Mouse (Mus musculus) A20 (cell line): ENCODE data around the gene Lrfn3.

Experiments
- DNase-seq: peaks from one replicate; pipeline ENCODE4 v3.0.0-alpha.2; 2011; ENCODE audit warnings: low read depth, low spot score

Gene Lrfn3

GRCm38 (mm10) chr7:30362652-30363343 lies at the start of gene Lrfn3:
Lrfn3 (minus strand) TSS chr7:30362772.
- DNase-seq, result no peak

- no peak for DNase-seq
Observed at GRCm38 (mm10) chr7:30411023-30411422, 48.5 kb upstream of the Lrfn3 start.

- DNase-seq, result no peak
Observed at GRCm38 (mm10) chr7:30409789-30410188, 47.2 kb upstream of the Lrfn3 start.

DNA sequence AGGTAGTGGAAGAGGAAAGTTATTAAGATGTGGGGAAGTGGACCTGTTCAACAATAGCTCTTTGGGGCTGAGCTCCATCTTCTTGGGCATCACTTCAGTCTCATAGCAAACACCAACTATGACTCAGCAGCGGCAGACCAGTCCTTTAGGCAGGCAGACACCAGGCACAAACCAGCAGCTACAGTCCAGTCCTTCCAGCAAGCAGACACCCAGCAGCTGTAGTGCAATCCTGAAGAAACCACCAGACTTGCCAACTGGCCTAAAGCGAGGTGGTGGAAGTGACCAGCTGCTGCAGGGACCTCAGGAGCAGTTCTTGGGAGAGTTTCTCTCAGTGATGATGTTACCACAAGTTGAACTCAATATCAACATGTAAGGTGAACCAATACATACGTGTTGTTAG lies 46.1 kb upstream of the Lrfn3 start:
- no peak for DNase-seq

- no peak for DNase-seq
Observed at GRCm38 (mm10) chr7:30402343-30402742, 39.8 kb upstream of the Lrfn3 start.

GRCm38 (mm10) chr7:30399671-30400070 lies 37.1 kb upstream of the Lrfn3 start:
- DNase-seq, result no peak

DNA sequence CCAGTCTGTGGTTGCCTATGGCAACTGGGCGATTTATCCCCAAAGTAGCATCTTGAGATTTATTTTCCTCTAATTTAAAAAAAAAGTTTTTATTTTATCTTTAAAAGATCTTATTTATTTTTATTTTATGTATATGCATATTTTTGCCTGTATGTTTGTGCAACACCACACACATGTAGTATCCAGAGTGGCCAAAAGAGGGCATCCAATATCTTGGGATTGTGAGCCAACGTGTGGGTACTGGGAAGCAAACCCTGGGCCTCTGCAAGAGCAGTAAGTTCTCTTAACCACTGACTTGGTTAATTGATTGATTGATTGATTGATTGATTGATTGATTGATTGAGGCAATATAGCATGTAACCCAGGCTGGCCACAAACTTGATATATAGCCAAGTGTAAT lies 32.3 kb upstream of the Lrfn3 start:
- peak; percentile 73 for DNase-seq

DNA sequence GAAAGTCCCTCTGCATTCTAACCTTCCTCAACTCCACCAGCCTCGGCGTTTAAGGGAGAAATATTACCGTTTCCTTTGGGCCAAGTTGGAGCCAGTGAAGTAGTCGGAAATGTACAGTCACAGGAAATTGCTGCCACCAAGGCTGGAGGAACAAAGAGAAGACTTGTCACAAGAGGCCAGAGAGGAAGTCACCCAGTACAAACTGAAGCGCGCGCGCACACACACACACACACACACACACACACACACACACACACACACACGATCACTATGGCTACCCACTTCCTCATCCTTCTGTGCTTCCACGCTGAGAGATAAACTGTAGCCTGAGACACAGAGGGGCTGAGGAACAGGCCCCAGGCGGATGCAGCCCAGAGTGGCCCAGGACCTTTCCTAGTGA lies 31.8 kb upstream of the Lrfn3 start:
- peak; percentile 73 for DNase-seq

- DNase-seq, result no peak
Observed at GRCm38 (mm10) chr7:30393631-30394030, 31.1 kb upstream of the Lrfn3 start.

- no peak for DNase-seq
Observed at GRCm38 (mm10) chr7:30392746-30393520, 30.4 kb upstream of the Lrfn3 start.

- no peak for DNase-seq
Observed at GRCm38 (mm10) chr7:30384106-30384505, 21.5 kb upstream of the Lrfn3 start.

- no peak for DNase-seq
Observed at GRCm38 (mm10) chr7:30380061-30380460, 17.5 kb upstream of the Lrfn3 start.

DNA sequence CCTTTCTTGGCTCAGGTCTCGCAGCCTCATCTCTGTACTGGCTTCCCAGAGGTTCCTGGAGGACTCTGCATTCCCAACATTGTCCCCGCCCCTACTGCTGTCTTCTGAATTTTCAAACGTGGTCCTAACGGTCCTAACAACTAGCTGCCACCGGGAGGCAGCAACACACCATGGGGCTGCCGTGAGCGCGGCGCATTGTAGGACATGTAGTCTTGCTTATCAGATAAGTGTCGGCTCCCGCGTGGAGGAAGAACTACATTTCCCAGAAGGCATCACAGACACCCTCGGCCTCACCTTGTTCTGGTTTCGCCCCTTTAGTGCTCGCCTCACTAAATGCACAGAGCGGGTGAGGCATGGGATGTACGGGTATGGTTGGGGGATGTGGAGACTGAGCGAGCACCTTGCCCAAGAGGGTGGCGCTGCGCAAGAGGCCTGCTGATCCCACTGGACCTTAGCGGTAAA lies 11.0 kb upstream of the Lrfn3 start:
- DNase-seq, result peak; percentile 94

DNA sequence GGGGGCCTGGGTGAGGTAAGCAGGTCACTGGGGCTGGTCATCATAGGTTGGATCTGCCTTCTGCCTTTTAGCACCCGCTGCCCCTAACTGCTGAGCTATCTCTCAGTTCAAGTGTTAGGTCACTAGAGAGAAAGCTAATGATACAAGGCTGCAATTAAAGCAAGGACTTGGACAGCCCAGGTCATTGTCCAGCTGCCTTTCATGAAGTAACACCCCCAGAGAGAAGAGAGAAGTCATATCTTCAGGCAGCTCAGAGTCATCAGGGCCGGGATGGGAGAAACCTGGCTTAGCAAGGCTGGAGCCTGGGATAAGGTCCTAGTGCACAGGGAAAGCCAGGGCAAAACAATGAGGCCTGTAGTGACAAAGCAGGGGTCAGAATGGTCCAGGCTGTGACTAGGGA lies 4.9 kb upstream of the Lrfn3 start:
- no peak for DNase-seq

DNA sequence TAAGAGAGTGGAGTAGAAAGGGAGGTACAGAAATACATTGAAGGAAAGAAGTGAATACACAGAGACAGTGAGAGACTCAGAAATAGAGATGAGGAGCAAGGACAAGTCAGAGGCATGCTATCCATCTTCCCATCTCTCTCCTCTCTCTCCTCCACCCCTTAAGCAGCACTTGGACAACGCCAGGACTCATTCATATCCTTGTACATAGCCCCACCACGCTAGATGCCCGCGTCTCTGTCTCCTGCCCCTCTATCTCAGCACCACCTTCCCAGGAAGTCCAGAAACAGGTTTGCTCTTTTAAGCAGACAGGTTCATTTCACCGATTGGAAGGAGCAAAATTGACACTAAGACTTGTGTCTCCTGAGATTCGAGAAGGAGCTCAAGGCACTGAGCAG lies 769 bp upstream of the Lrfn3 start:
- no peak for DNase-seq

- no peak for DNase-seq
Observed at GRCm38 (mm10) chr7:30360028-30360427, 2.5 kb downstream of the Lrfn3 start.

GRCm38 (mm10) chr7:30359276-30359865 lies 3.2 kb downstream of the Lrfn3 start:
- DNase-seq, result no peak

GRCm38 (mm10) chr7:30358378-30359186 lies 4.0 kb downstream of the Lrfn3 start:
- DNase-seq, result no peak

DNA sequence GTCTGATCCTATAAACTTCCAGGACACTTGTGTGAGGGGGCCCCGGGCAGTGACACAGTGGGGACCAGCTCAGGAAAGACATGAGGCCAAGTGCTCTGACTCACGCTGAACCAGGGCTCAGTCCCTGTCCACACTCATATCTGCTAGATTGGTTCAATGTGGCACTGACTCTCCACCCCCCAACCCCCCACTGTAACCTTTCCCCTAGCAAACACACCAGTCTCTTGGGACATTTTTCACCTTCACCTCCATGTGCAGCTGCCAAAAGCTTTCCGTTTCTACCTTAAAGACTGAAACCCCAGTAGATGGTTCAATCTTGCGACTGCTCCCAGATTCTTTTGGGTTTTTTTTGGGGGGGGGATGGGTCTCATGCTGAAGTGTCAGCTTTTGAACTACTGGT lies 8.5 kb downstream of the Lrfn3 start:
- no peak for DNase-seq

DNA sequence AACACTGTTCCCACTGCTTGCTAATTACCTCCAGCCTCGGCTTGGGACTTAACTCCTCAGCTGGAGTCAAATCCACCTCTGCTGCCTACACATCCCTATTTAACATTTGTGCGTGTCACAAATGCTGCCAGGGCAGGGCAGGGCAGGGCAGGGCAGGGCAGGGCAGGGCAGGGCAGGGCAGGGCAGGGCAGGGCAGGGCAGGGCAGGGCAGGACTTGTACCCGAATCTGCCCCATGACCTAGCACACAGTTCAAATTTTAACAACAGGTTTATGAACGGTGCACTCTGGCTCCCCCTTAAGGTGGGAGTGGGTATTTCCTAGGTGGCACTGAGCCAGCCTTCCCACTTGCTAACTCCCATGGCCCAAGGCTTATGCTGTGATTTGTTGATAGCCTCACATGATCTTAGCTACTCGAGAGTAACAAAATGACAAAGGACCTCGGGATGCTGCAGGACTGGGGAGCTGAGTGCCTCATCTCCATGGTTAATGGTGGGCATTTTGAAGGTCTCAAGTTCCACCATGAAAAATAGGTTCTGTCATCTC lies 9.2 kb downstream of the Lrfn3 start:
- peak; percentile 70 for DNase-seq

DNA sequence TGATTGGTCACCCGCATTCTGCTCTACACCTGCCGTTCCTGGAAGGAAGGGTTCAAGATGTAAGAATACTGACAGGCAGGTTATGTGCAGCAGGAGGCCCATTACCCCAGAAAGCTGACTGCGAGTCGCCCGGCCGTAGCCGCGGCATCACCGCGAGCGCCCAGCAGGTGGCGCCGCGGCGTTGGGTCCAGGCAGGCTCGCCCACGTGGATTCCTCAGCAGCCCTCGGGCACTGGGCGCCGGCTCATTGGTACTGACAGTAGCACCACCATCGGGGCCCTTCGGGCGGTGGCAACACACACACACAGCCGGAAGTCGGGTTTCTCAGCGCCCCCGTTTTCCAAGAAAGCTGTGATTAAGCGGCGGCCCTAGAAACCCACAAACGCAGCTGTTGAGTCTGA lies 14.7 kb downstream of the Lrfn3 start:
- DNase-seq, result peak; percentile 73
